Comparison of ENCODE assay signal across 10 mouse cellular contexts in the genomic region with DNA sequence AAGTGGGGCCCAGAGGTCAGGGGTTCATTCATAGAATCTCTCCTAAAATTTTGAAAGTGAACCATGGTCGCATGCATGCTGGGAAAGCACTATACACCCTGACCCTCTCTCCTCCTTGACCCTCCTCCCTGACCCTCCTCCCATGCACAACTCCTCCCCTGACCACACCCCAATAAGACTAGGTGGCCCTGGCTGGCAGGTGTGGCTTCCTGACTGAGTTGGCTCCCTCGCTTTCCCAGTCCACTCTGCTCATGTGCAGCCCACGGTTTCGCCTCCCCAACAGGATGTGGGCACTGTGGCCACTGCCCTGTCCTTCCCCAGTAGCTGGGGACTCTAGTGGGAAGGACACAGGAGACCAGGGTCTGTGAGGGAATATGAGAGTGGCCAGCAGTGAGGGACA. TPM values are rescaled to one million over a fixed set of nuclear protein-coding genes. Genes with fewer than 3 reads are reported as not detected.
DNase-seq lines count a peak whose midpoint lies in the region; ATAC-seq lines count a peak whose summit lies in the region.
"Had no signal": no experiment of that assay in that cellular context is flagged by ENCODE, and none has a peak within 500 bp of the region (broad histone marks: within the 10 kb centered on the region; RNA-seq: fewer than 3 reads in every experiment).

No protein-coding gene starts in this region.

- no peak for ATAC-seq in megakaryocyte, adult 5-6 weeks (ENCODE audit: poor library complexity, severe bottlenecking)
- ATAC-seq in stomach, embryonic 15.5 days (ENCODE audit: insufficient read depth, low FRiP score, low read depth): no peak

- H3K4me3 ChIP-seq in megakaryocyte, embryonic 14.5 days (replicated peaks): peak overlapping the region; percentile 92
- H3K4me3 ChIP-seq in stomach, embryonic 15.5 days (replicated peaks): no peak overlapping the region

- H3K9me3 ChIP-seq in megakaryocyte, embryonic 14.5 days: no peaks in the 10 kb centered on the region
- no peaks in the 10 kb centered on the region for H3K9me3 ChIP-seq in stomach, embryonic 15.5 days

- no peak overlapping the region for H3K9ac ChIP-seq in stomach, embryonic 15.5 days

- H3K36me3 ChIP-seq in megakaryocyte, embryonic 14.5 days (replicated peaks; ENCODE audit: low read length): peaks cover 69% of the 10 kb centered on the region
- H3K36me3 ChIP-seq in stomach, embryonic 15.5 days: peaks cover 10% of the 10 kb centered on the region; the same call in 1 of the 2 replicates

- H3K27ac ChIP-seq in stomach, embryonic 15.5 days: peak overlapping the region; percentile 84

- peaks cover 100% of the 10 kb centered on the region for H3K4me1 ChIP-seq in megakaryocyte, embryonic 14.5 days
- peaks cover 83% of the 10 kb centered on the region for H3K4me1 ChIP-seq in stomach, embryonic 15.5 days

- no peak overlapping the region for H3K4me2 ChIP-seq in stomach, embryonic 15.5 days

- H3K27me3 ChIP-seq in megakaryocyte, embryonic 14.5 days (replicated peaks): no peaks in the 10 kb centered on the region
- H3K27me3 ChIP-seq in stomach, embryonic 15.5 days (replicated peaks): 0 out of 2 replicates have a peak, but pooled peaks cover 4% of the 10 kb centered on the region

- peak; percentile 67 for DNase-seq in cerebellum, adult 9-11 months
- no peak for DNase-seq in cerebellum, postnatal 25 days
- DNase-seq in kidney, postnatal 36 days: peak; percentile 59 to 63
- no peak for DNase-seq in thymus, postnatal 4 days
- DNase-seq in thymus, postnatal 0 days (ENCODE audit: low spot score): no peak

- 52% methylated on average over 4 of the region's 4 CpGs for WGBS in stomach, embryonic 15.5 days

RNA-seq across cellular contexts. Expression of gene Smim24, which starts 17.5 kb away (rescaled TPM):
- 4.4 TPM in 1 of 2 replicates, not detected in the other for polyA plus RNA-seq in megakaryocyte, embryonic 14.5 days (2012; ENCODE audit: insufficient read depth, low replicate concordance)
- total RNA-seq in megakaryocyte, adult 5-6 weeks (2015): 30.6 and 34.0 TPM in 2 replicates
- 6.5 and 11.5 TPM in 2 replicates for total RNA-seq in megakaryocyte, adult 5-6 weeks (2017)
- 59.5 and 77.5 TPM in 2 replicates for polyA plus RNA-seq in stomach, embryonic 15.5 days (2015; fragmentation: Nextera tagmentation; extraction: Ambion mirVana)
- 12.5 and 14.0 TPM in 2 replicates for polyA plus RNA-seq in thymus, postnatal 0 days (2015; fragmentation: Nextera tagmentation; extraction: Ambion mirVana)

RNA-seq across cellular contexts. Expression of gene Gm48552, which starts 21.5 kb away (rescaled TPM):
- 8.4 TPM in 1 of 2 replicates, not detected in the other for polyA plus RNA-seq in megakaryocyte, embryonic 14.5 days (2012; ENCODE audit: insufficient read depth, low replicate concordance)
- total RNA-seq in megakaryocyte, adult 5-6 weeks (2015): not detected in 2 replicates
- 0.26 and 1.4 TPM in 2 replicates for total RNA-seq in megakaryocyte, adult 5-6 weeks (2017)
- polyA plus RNA-seq in stomach, embryonic 15.5 days (2015; fragmentation: Nextera tagmentation; extraction: Ambion mirVana): 0.41 and 1.4 TPM in 2 replicates
- 0.72 and 1.5 TPM in 2 replicates for polyA plus RNA-seq in thymus, postnatal 0 days (2015; fragmentation: Nextera tagmentation; extraction: Ambion mirVana)
- total RNA-seq: neutrophil, adult 5-6 weeks had no signal
- polyA plus RNA-seq: embryonic facial prominence, embryonic 11.5 days had no signal

RNA-seq across cellular contexts. Expression of gene Gm48551, which starts 26.1 kb away (rescaled TPM):
- 0.89 TPM in 1 of 2 replicates, not detected in the other for polyA plus RNA-seq in megakaryocyte, embryonic 14.5 days (2012; ENCODE audit: insufficient read depth, low replicate concordance)
- total RNA-seq in megakaryocyte, adult 5-6 weeks (2015): 0.83 and 2.9 TPM in 2 replicates
- total RNA-seq in megakaryocyte, adult 5-6 weeks (2017): 0.33 TPM in 1 of 2 replicates, not detected in the other
- 2.9 and 3.3 TPM in 2 replicates for polyA plus RNA-seq in stomach, embryonic 15.5 days (2015; fragmentation: Nextera tagmentation; extraction: Ambion mirVana)
- 2.3 TPM in 2 replicates for polyA plus RNA-seq in thymus, postnatal 0 days (2015; fragmentation: Nextera tagmentation; extraction: Ambion mirVana)

RNA-seq across cellular contexts. Expression of gene Dohh, which starts 26.1 kb away (rescaled TPM):
- polyA plus RNA-seq in megakaryocyte, embryonic 14.5 days (2012; ENCODE audit: insufficient read depth, low replicate concordance): 80.4 and 114 TPM in 2 replicates
- 5.4 and 5.7 TPM in 2 replicates for total RNA-seq in megakaryocyte, adult 5-6 weeks (2015)
- 21.9 and 42.4 TPM in 2 replicates for total RNA-seq in megakaryocyte, adult 5-6 weeks (2017)
- 78.9 and 80.4 TPM in 2 replicates for polyA plus RNA-seq in stomach, embryonic 15.5 days (2015; fragmentation: Nextera tagmentation; extraction: Ambion mirVana)
- polyA plus RNA-seq in thymus, postnatal 0 days (2015; fragmentation: Nextera tagmentation; extraction: Ambion mirVana): 71.3 and 78.7 TPM in 2 replicates

RNA-seq across cellular contexts. Expression of gene Fzr1, which starts 32.0 kb away (rescaled TPM):
- polyA plus RNA-seq in megakaryocyte, embryonic 14.5 days (2012; ENCODE audit: insufficient read depth, low replicate concordance): 71.2 and 72.9 TPM in 2 replicates
- 22.7 and 23.8 TPM in 2 replicates for total RNA-seq in megakaryocyte, adult 5-6 weeks (2015)
- 20.9 and 24.0 TPM in 2 replicates for total RNA-seq in megakaryocyte, adult 5-6 weeks (2017)
- 88.5 and 90.5 TPM in 2 replicates for polyA plus RNA-seq in stomach, embryonic 15.5 days (2015; fragmentation: Nextera tagmentation; extraction: Ambion mirVana)
- 87.1 and 96.9 TPM in 2 replicates for polyA plus RNA-seq in thymus, postnatal 0 days (2015; fragmentation: Nextera tagmentation; extraction: Ambion mirVana)

Comparison
In these comparisons a context has a peak if more than half of its experiments do, and no peak if none do; other contexts are left out.
1. DNase-seq: peak in cerebellum, adult 9-11 months (single experiment) and kidney, postnatal 36 days (2 of 2); none in cerebellum, postnatal 25 days (0 of 2), thymus, postnatal 4 days (single experiment) and thymus, postnatal 0 days (single experiment).